Mouse (Mus musculus): ENCODE measurements around the gene Pigg. TPM values are rescaled to one million over a fixed set of nuclear protein-coding genes. Genes with fewer than 3 reads are reported as not detected.
A peak's percentile ranks its signal among the peaks of the same experiment; 100 is the strongest.

Pigg gene
- polyA plus RNA-seq, 1 experiment = 7.9 TPM

GRCm38 (mm10) chr5:108349511-108350148 lies 37.2 kb downstream of the Pigg start:
- no peak overlapping the region for H3K27ac ChIP-seq (ENCODE audit: insufficient read depth, low read length)
- no peak overlapping the region for H3K4me3 ChIP-seq (ENCODE audit: insufficient read depth, low read length)
- TF ChIP-seq CTCF (IDR thresholded peaks at IDR 0.05; ENCODE audit: borderline replicate concordance, insufficient read depth, low read length) = no peak
- no peak for TF ChIP-seq POLR2A (IDR thresholded peaks at IDR 0.05; ENCODE audit: low read depth, low read length)

GRCm38 (mm10) chr5:108354056-108354455 lies 41.6 kb downstream of the Pigg start:
- H3K4me3 ChIP-seq (ENCODE audit: insufficient read depth, low read length) = no peak overlapping the region
- TF ChIP-seq CTCF (IDR thresholded peaks at IDR 0.05; ENCODE audit: borderline replicate concordance, insufficient read depth, low read length) (no peak), POLR2A (IDR thresholded peaks at IDR 0.05; ENCODE audit: low read depth, low read length) (no peak)

More at GRCm38 (mm10) chr5:108349511-108350148, 37.2 kb downstream of the Pigg start:
- H3K4me1 ChIP-seq (ENCODE audit: control insufficient read depth, insufficient read depth, low read length) = no peaks in the 10 kb centered on the region

GRCm38 (mm10) chr5:108357862-108358261 lies 45.5 kb downstream of the Pigg start:
- Histone ChIP-seq H3K4me3 (ENCODE audit: insufficient read depth, low read length) (no peak overlapping the region), H3K4me1 (ENCODE audit: control insufficient read depth, insufficient read depth, low read length) (no peaks in the 10 kb centered on the region), H3K27ac (ENCODE audit: insufficient read depth, low read length) (no peak overlapping the region)
- no peak for TF ChIP-seq CTCF (IDR thresholded peaks at IDR 0.05; ENCODE audit: borderline replicate concordance, insufficient read depth, low read length)
- no peak for TF ChIP-seq POLR2A (IDR thresholded peaks at IDR 0.05; ENCODE audit: low read depth, low read length)

More at GRCm38 (mm10) chr5:108354056-108354455, 41.6 kb downstream of the Pigg start:
- Histone ChIP-seq H3K27ac (ENCODE audit: insufficient read depth, low read length) (no peak overlapping the region), H3K4me1 (ENCODE audit: control insufficient read depth, insufficient read depth, low read length) (no peaks in the 10 kb centered on the region)

GRCm38 (mm10) chr5:108359491-108359890 lies 47.1 kb downstream of the Pigg start:
- Histone ChIP-seq H3K4me3 (ENCODE audit: insufficient read depth, low read length) (no peak overlapping the region), H3K4me1 (ENCODE audit: control insufficient read depth, insufficient read depth, low read length) (no peaks in the 10 kb centered on the region), H3K27ac (ENCODE audit: insufficient read depth, low read length) (no peak overlapping the region)
- TF ChIP-seq POLR2A (IDR thresholded peaks at IDR 0.05; ENCODE audit: low read depth, low read length) (no peak), CTCF (IDR thresholded peaks at IDR 0.05; ENCODE audit: borderline replicate concordance, insufficient read depth, low read length) (no peak)

- no peaks in the 10 kb centered on the region for H3K4me1 ChIP-seq (ENCODE audit: control insufficient read depth, insufficient read depth, low read length)
- TF ChIP-seq CTCF (IDR thresholded peaks at IDR 0.05; ENCODE audit: borderline replicate concordance, insufficient read depth, low read length) (no peak), POLR2A (IDR thresholded peaks at IDR 0.05; ENCODE audit: low read depth, low read length) (no peak)
- H3K27ac ChIP-seq (ENCODE audit: insufficient read depth, low read length) = no peak overlapping the region
- no peak overlapping the region for H3K4me3 ChIP-seq (ENCODE audit: insufficient read depth, low read length)
These were observed 47.8 kb downstream of the Pigg start for GRCm38 (mm10) chr5:108360211-108360610.

- no peak overlapping the region for H3K27ac ChIP-seq (ENCODE audit: insufficient read depth, low read length)
- peaks cover 3% of the 10 kb centered on the region; the same call in 1 of the 2 replicates for H3K4me1 ChIP-seq (ENCODE audit: control insufficient read depth, insufficient read depth, low read length)
- TF ChIP-seq POLR2A (IDR thresholded peaks at IDR 0.05; ENCODE audit: low read depth, low read length) (no peak), CTCF (IDR thresholded peaks at IDR 0.05; ENCODE audit: borderline replicate concordance, insufficient read depth, low read length) (no peak)
- no peak overlapping the region for H3K4me3 ChIP-seq (ENCODE audit: insufficient read depth, low read length)
These were observed 49.9 kb downstream of the Pigg start for GRCm38 (mm10) chr5:108362330-108362729.

- Histone ChIP-seq H3K4me3 (ENCODE audit: insufficient read depth, low read length) (peak overlapping the region; percentile 5; the same call in 1 of the 2 replicates), H3K4me1 (ENCODE audit: control insufficient read depth, insufficient read depth, low read length) (peaks cover 3% of the 10 kb centered on the region; the same call in 1 of the 2 replicates), H3K27ac (ENCODE audit: insufficient read depth, low read length) (no peak overlapping the region)
- TF ChIP-seq POLR2A (IDR thresholded peaks at IDR 0.05; ENCODE audit: low read depth, low read length) = no peak
- TF ChIP-seq CTCF (IDR thresholded peaks at IDR 0.05; ENCODE audit: borderline replicate concordance, insufficient read depth, low read length) = no peak
These were observed 54.0 kb downstream of the Pigg start for GRCm38 (mm10) chr5:108366328-108366983.

- H3K4me3 ChIP-seq (ENCODE audit: insufficient read depth, low read length) = peak overlapping the region; percentile 5; the same call in 1 of the 2 replicates
- H3K4me1 ChIP-seq (ENCODE audit: control insufficient read depth, insufficient read depth, low read length) = peaks cover 3% of the 10 kb centered on the region; the same call in 1 of the 2 replicates
- no peak overlapping the region for H3K27ac ChIP-seq (ENCODE audit: insufficient read depth, low read length)
- TF ChIP-seq POLR2A (IDR thresholded peaks at IDR 0.05; ENCODE audit: low read depth, low read length) (no peak), CTCF (IDR thresholded peaks at IDR 0.05; ENCODE audit: borderline replicate concordance, insufficient read depth, low read length) (no peak)
These were observed 54.8 kb downstream of the Pigg start for GRCm38 (mm10) chr5:108366984-108367841.

GRCm38 (mm10) chr5:108367871-108368332 lies 55.5 kb downstream of the Pigg start, which contains the start of gene Gm42517:
TSS of gene Gm42517 (minus strand) at chr5:108367922.
- Histone ChIP-seq H3K4me3 (ENCODE audit: insufficient read depth, low read length) (peak within 1 kb of the TSS; percentile 52), H3K27ac (ENCODE audit: insufficient read depth, low read length) (no peak within 1 kb of the TSS), H3K4me1 (ENCODE audit: control insufficient read depth, insufficient read depth, low read length) (peaks cover 3% of the 10 kb centered on the region; the same call in 1 of the 2 replicates)
- TF ChIP-seq CTCF (IDR thresholded peaks at IDR 0.05; ENCODE audit: borderline replicate concordance, insufficient read depth, low read length) (no peak), POLR2A (IDR thresholded peaks at IDR 0.05; ENCODE audit: low read depth, low read length) (no peak)
